Mouse (Mus musculus) adrenal gland, postnatal 25 days (tissue): ENCODE results near the gene Arl15. TPM values are rescaled to one million over a fixed set of nuclear protein-coding genes. Genes with fewer than 3 reads are reported as not detected.

Experiments
- DNase-seq: peaks from one replicate; pipeline ENCODE4 v3.0.0; 2021; ENCODE audit warnings: mixed read lengths
- total RNA-seq: library from RNA; stranded (reverse); gene quantifications from 2 replicates; pipeline ENCODE4 v1.2.3, GENCODE M21; 2021

Gene Arl15
- total RNA-seq, 1 experiment from 2014 or later: 30.2 TPM

DNA sequence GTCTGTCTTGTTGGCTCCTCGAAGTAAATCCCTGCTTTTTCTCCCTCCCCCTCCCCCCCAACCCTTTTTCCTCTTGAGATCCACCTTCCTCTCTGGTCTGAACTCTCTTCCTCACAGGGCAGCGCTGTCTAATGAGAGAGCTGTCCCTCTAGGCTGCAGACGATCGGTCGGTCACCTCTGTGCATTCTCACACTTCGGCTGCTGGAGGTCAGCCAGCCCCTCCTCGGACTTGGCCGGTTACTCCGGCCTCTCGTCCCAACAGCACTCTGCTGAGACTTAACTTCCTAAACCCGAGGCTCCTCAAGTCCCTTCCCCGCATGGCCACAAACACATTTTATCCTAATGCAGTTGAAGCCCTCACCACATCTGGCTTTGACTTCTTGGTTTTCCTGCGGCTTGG, 77.5 kb downstream of the Arl15 start:
- peak; percentile 66 for DNase-seq

GRCm38 (mm10) chr13:113875724-113876123, 81.4 kb downstream of the Arl15 start:
- no peak for DNase-seq

GRCm38 (mm10) chr13:113877420-113877819, 83.1 kb downstream of the Arl15 start:
- peak; percentile 63 for DNase-seq

GRCm38 (mm10) chr13:113878571-113878970, 84.3 kb downstream of the Arl15 start:
- DNase-seq: no peak

DNA sequence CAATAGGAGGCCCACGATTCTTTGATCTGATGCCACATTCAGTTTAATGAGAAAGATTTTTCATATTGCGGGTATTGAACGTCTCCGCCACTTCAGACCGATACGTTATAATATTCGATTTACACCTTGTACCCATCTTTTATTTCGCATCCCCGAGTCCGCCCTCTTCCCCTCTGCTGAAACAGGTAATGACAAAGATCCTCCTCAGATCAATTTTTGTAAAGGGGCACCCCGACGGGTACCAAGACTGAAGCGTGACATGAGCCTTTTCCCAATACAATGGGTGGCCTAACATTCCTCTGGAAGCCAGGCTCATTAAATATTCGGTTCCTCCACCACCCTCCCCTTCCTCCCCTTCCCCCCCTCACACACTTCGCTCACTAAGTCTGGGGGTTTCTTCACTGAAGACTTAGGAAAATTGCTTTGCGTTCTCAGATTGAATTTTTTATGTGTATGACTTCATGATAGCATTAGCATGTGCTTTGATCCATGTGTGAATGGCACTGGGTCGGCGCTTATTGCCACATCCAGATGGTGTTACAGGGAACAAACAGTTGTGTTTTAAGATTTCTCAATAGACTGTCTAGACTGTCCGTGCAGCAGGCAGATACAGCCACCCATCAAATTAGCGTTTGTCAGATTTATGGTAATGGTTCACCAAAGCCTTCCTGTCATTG, 85.5 kb downstream of the Arl15 start:
- DNase-seq: no peak

DNA sequence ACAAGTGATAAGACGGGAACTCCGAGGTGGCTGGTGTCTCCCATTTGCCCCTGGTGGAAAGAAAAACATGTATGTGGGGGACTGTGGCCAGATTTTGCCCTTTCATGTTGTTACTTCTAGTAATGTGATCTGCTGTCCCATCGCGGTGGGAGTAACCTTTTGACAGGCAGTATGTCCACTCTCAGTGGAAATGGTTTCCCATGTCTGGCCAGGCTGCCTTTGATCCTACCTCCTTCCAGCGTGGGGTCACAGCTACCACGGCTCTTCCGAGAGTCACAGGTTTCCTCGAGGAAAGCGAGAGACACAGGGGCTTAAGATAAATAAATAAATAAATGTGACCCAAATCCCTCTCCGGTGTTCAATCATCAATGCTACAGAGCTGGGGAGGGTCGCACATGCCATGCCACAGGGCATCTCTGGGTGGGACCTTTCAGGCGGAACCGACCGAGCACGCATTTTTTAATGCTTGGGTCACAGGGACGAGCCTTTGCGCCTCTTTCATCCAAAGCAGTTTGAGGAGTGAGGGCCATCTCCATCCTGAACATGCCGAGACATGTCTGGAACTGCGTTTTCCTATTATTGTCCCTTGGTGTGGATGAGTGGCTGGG, 86.4 kb downstream of the Arl15 start:
- DNase-seq: no peak

DNA sequence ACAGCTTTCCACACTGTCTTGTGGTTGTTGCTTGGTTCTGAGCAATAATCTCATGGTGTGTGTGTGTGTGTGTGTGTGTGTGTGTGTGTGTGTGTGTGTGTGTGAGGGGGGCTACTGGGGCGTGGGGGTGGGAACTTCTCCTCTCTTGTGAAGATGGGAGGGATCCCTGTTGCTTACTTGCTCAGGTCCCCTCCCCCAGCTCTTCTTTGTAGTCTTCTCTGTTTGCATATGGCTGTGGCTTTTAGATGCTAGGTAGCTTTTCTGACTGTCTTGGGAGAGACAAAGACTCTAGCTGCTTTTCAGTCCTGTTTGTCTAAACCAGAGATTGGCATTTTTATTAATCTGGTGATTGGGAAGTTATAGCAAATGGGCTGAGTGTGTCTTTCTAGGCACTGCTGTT, 88.7 kb downstream of the Arl15 start:
- DNase-seq: no peak

DNA sequence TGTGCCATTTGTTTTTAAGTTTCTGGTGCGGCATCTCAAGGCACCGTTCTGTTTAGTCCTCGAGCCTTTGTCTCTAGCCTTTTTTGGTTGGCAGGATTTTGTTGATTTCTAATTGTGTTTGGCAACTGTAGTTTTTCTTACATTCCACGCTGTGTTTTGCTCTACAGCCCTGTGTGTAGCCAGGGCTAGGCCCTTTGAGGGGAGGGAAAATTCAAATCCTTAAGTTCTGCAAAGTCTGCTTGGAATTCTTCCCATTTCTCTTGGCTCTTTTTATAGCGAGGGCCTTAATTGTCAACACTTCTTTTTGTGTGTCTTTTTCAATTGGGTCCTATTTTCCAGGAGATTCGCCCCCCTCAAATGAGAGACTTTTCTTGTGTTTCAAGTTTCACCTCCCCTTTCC, 92.8 kb downstream of the Arl15 start:
- no peak for DNase-seq

DNA sequence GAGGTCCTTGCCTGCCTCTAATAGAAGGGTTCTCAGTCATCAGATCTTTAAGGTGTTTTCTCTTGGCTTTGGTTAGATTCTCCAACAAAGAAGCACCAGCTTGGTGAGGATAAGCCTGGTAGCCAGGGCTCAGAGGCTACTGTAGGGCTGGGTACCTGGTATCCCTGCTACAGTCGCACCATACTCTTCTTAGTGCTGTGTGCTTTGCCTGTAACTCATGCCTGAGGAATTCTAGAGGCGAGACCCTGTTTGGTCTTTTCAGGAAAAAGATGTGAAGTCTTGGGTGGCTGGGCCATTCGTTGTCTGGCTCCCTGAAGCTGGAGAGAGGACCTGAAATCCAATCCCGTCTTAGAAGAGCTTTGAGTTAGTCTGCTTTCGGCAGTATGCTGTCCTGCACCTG, 93.8 kb downstream of the Arl15 start:
- DNase-seq: no peak

DNA sequence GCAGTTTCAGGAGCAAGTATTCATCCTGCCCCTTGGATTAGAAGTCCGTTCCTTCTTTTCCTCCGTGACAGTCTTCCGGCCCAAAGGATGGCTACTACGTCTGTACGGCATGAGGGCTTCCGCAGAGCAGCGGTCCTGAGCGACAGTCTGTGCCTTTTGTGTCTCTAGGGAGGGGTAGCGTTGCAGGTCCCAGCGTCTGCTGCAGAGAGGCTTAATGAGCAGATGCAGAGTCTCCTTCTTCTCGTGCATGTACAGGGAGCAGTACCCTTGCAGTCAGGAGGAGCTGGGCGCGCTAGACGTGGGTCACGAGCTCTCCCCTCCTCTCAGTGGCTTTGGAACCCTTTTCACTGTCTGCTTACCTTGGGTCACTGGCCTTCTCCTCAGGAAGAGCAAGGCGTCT, 94.4 kb downstream of the Arl15 start:
- DNase-seq: no peak

DNA sequence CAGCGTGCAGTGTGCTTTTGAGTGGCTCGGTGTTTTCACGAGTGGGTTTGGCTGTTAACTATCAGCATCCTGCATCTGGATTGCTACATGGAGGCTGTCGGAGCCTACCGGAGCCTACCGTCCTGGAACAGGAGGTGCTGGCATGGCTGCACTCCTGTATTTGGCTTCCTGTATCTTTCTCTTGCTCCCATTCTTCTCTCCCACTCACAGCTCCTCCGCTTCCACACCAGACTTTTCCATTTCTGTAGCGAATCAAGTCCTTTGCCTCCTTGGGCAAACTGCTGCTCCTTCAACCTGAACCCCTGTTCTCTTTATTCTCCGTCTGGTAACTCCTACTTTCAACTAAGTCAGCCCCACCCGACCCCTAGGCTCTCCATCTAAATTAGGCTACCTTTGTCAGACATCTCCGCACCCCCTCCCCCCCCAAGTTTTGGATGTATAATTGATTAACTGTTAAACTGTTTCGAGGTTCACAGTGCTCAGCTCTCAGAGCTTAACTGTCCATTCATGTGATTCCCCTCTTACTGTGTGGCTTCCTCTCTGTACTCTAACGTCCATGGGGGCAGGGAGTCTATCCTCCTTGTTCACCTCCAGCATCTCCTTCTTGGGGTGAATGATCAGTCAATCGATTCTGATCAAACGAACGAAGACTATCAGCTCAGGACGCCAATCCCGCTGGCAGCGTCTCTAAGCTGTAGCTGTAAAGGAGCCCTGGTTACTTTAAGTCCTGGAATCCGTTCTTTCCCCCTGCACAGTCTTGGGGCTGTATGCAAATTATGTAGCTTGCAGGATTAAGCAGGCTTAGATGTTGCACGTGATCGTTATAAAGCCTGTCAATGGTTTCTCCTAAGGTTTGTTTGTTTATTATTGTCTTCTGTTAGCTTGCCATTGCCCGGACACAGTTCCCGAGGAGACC, 95.1 kb downstream of the Arl15 start:
- DNase-seq: no peak

- no peak for DNase-seq
Measured at GRCm38 (mm10) chr13:113896684-113897083, 102.4 kb downstream of the Arl15 start.

GRCm38 (mm10) chr13:113897498-113897897, 103.2 kb downstream of the Arl15 start:
- DNase-seq: no peak

DNA sequence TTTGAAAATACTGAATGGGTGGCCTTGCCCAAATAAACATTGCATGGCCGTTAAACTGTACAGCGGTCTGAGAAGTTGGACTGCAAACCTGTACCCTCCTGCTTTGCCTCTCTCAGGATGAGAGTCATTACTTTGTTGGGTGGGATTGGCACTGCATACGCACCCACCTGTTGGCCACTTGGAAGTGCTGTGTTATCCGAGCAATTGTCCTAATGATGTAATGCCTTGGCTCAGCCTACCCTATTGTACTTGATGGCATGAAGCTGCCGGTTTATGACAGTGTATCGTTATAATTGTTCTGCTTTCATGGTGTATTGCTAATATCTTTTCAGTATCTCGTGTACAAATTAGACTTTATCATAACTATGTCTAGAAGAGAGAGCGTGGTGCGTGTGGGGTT, 103.6 kb downstream of the Arl15 start:
- no peak for DNase-seq

- DNase-seq: peak; percentile 44
Measured at GRCm38 (mm10) chr13:113901001-113901545, 106.8 kb downstream of the Arl15 start.

- DNase-seq: no peak
Measured at GRCm38 (mm10) chr13:113903255-113903654, 109.0 kb downstream of the Arl15 start.

DNA sequence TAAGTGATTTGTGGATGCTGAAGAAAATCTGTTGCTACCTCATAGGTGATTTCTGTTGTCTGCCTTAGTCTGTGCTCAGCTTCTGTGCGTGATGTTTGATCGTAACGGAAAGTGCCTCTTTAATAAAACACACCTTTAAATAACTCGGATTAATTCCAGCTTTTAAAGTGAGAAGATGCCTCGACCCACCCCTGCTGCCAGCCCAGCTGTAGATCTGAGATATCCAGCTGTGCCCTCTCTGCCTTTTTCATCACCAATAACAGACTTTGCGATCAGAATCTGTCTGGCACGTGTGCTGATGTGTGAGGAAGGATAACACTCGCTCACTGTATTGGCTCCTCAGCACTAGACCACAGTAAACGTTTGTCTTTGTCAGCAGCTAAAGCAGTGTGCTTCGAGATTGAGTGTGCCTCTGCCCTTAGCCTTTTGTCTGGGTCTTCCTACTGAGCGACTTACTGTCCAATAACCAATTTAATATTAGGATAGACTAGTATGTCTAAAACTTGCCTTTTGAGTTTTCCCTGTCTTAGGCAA, 117.7 kb downstream of the Arl15 start:
- DNase-seq: no peak

- DNase-seq: no peak
Measured at GRCm38 (mm10) chr13:113914551-113914971, 120.3 kb downstream of the Arl15 start.

GRCm38 (mm10) chr13:113915700-113916099, 121.4 kb downstream of the Arl15 start:
- DNase-seq: no peak

- DNase-seq: no peak
Measured at GRCm38 (mm10) chr13:113916761-113917160, 122.5 kb downstream of the Arl15 start.

- no peak for DNase-seq
Measured at GRCm38 (mm10) chr13:113917376-113917775, 123.1 kb downstream of the Arl15 start.

DNA sequence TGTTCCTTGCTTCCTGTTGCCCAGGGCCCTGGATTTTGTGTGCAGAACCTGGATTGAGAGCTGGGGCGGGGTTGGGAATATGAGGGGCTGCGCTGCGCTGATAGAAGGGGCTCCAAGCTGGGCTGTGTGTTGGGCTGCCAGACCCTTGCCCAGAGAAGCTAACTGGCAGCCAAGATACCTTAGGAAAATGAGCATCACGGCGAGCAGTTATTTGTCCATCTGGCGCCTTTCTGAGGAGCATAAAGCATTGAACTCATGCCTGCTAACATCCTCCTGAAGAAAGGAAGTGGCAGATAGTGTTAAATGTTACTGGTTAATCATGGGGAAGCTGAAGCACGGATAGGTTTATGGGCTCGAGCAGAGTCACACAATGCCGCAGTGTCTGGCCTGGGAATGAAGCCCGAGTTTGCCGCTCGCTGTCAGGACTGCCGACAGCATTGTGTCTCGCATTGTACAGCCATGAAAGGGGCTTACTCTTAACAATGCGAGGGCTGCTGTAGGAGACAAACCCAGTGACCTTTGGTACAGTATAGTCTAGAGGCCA, 123.6 kb downstream of the Arl15 start:
- DNase-seq: no peak
